Mouse (Mus musculus): ENCODE data around the gene Cacna1c. TPM values are rescaled to one million over a fixed set of nuclear protein-coding genes. Genes with fewer than 3 reads are reported as not detected.
"Not testable (repeated sequence)": the region's sequence is repeated elsewhere in the genome, so short reads cannot be mapped to it uniquely, and the experiment has no call there.

Gene Cacna1c
- polyA plus RNA-seq, 1 experiment from 2014 or later = 2.1 TPM

DNA sequence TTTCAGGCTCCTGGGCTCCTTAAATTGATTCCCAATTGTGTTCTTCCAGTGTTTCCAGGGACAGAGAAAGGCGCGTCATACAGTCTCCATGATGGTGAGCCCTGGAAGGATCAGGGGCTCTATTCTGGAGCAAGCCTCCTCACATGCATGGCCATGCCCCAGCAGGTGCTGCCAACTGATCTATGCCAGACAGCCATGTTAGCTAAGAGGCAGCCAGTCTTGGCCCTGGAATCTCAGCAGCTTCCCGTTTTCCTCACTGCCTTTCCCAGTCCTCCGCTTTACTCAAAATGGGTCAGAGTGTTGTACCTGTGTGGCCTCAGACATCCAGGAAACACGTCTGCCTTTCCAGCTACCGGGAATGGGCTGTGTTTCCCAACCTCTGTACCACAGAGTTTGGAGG, 29.5 kb upstream of the Cacna1c start:
- no peaks in the 10 kb centered on the region for H3K27me3 ChIP-seq
- POLR2A ChIA-PET = interaction anchor here (0.8 kb wide), 1 partner anchor 150 kb away, joined by 3 read pairs; no protein-coding TSS in a partner anchor
- CTCF ChIA-PET = interaction anchor here (1.4 to 2.7 kb wide), 3 partner anchors 111 to 218 kb away, joined by 3 to 13 read pairs (median 3); no protein-coding TSS in a partner anchor
- in situ Hi-C loops (cut with MboI; ENCODE audit: low pct_unique_long_range_greater_than_20kb) = no loop called here
- ATAC-seq = no peak
- no peak for DNase-seq (ENCODE audit: low read depth, low spot score)
- no peak for TF ChIP-seq CTCF (IDR thresholded peaks at IDR 0.05)

DNA sequence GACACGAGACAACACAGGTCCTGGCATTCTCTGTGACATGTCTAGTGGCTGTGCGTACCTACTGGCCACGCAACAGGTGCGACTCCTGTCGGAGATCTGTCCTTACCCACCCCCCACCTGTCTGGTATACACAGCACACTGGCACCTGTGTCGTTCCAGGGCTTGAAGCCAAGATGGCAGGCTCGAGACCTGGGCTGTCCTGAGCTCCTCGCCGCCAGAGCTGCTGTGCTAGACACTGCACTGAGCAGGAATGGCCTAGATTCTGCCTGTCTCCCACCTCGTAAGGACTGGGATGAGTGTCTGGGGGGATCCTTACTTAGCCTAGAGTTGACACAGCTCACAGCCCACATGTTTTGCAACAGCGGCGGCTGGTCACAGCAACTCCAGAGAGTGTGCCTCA, 29.0 kb upstream of the Cacna1c start:
- DNase-seq (ENCODE audit: low read depth, low spot score) (no peak), ATAC-seq (no peak)
- POLR2A ChIA-PET = no interaction called here
- in situ Hi-C loops (cut with MboI; ENCODE audit: low pct_unique_long_range_greater_than_20kb) = no loop called here
- H3K27me3 ChIP-seq = no peaks in the 10 kb centered on the region
- CTCF ChIA-PET = interaction anchor here (1.4 to 2.7 kb wide), 3 partner anchors 112 to 219 kb away, joined by 3 to 13 read pairs (median 3); no protein-coding TSS in a partner anchor
- TF ChIP-seq CTCF (IDR thresholded peaks at IDR 0.05) = no peak

- no peak for TF ChIP-seq CTCF (IDR thresholded peaks at IDR 0.05)
- no peaks in the 10 kb centered on the region for H3K27me3 ChIP-seq
- ChIA-PET POLR2A (no interaction called here), CTCF (interaction anchor here (1.4 to 2.7 kb wide), 3 partner anchors 112 to 219 kb away, joined by 3 to 13 read pairs (median 3); no protein-coding TSS in a partner anchor)
- in situ Hi-C loops (cut with MboI; ENCODE audit: low pct_unique_long_range_greater_than_20kb) = loop anchor here (5.0 kb wide), 2 partner anchors 123 to 208 kb away; no protein-coding TSS in a partner anchor
- DNase-seq (ENCODE audit: low read depth, low spot score) (no peak), ATAC-seq (peak; percentile 7)
Observed at GRCm38 (mm10) chr6:119224451-119225195, 28.4 kb upstream of the Cacna1c start.

GRCm38 (mm10) chr6:119220297-119220696, 24.1 kb upstream of the Cacna1c start:
- ATAC-seq = no peak
- TF ChIP-seq CTCF (IDR thresholded peaks at IDR 0.05) = no peak
- POLR2A ChIA-PET = interaction anchor here (1.1 to 1.4 kb wide), 2 partner anchors 130 to 210 kb away, joined by 3 to 4 read pairs; no protein-coding TSS in a partner anchor

DNA sequence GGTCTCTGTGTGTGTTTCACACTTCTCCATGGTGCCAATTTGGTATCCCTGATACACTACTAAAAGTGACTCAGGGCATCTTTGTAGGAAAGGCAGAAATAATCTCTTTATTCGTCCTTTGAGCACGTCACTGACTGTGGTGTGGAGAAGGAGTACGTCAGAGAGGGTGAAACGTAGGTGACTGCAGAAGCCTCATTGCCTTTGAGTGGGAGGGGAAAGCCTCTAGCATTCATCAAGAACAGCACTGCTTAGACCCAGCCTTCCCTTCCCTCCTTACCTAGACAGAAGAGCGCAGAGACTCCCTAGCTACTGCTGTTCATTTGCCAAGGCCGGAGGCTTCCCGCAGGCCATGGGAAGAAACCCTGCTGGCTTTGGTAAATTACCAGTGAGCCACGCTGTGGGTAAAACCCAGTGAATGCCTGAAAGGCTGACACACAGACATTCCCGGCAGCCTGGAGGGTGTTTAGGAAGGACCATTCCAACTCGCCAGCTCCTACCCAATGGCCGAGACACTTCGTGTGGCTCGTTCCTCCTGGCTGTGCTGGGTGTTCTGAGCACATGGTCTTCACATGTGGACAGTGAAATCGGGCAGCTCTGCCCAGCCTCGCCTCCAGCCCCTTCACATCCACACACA, 23.1 kb upstream of the Cacna1c start:
- in situ Hi-C loops (cut with MboI; ENCODE audit: low pct_unique_long_range_greater_than_20kb) = no loop called here
- ATAC-seq = no peak

More at GRCm38 (mm10) chr6:119220297-119220696, 24.1 kb upstream of the Cacna1c start:
- DNase-seq (ENCODE audit: low read depth, low spot score) = no peak
- CTCF ChIA-PET = interaction anchor here (0.5 to 3.6 kb wide), 17 partner anchors 45 to 225 kb away, joined by 3 to 40 read pairs (median 4); partner anchors contain the start of genes Dcp1b and Lrtm2
- no peaks in the 10 kb centered on the region for H3K27me3 ChIP-seq
- in situ Hi-C loops (cut with MboI; ENCODE audit: low pct_unique_long_range_greater_than_20kb) = loop anchor here (5.0 kb wide), 2 partner anchors 127 to 212 kb away; no protein-coding TSS in a partner anchor

DNA sequence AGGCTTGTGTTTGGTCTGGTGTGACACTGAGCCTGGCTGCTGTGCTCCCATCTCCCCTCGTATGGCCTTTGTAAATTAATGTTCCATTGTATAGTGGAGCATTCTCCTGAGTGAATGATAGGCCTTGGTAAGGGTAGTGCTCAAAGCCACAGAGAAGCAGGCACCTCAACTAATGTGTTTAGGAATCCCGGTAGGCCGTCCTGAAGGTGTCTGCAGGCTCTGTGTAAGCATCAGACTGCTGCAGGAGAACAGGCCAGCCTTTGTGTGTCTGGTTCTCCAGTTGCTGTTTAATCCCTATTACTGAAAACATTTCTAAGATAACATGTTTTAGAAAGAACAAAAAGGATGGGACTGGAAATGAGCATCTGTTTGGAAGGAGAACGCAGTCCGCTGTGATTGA, 22.4 kb upstream of the Cacna1c start:
- ATAC-seq = no peak
- TF ChIP-seq CTCF (IDR thresholded peaks at IDR 0.05) = no peak

More for the DNA sequence above, 23.1 kb upstream of the Cacna1c start:
- H3K27me3 ChIP-seq = no peaks in the 10 kb centered on the region
- no peak for DNase-seq (ENCODE audit: low read depth, low spot score)
- ChIA-PET POLR2A (no interaction called here), CTCF (interaction anchor here (0.8 to 3.6 kb wide), 12 partner anchors 44 to 226 kb away, joined by 3 to 40 read pairs (median 6); partner anchors contain the start of genes Dcp1b and Lrtm2)
- TF ChIP-seq CTCF (IDR thresholded peaks at IDR 0.05) = no peak

DNA sequence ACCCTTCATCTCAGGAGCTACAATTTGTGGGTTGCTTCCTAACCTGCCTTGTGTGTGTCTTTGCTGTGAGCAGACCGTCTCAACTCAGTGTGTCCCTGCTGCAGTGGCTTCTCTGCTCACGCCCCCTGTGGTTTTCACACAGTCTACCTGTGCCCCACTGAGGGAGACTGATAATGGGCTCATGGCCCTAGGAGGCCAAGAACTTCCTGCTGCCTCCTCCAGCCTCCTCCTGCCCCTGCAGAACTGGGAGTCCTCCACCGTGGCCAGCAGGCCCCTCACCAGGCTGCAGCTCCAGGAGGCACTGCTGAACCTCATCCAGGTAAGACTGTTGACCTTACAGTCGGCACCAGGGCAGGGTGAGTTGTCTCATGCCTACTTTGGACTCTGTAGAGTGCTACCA, 21.4 kb upstream of the Cacna1c start:
- CTCF ChIA-PET = interaction anchor here (1.0 kb wide), 1 partner anchor 130 kb away, joined by 3 read pairs; no protein-coding TSS in a partner anchor
- no peak for TF ChIP-seq CTCF (IDR thresholded peaks at IDR 0.05)
- in situ Hi-C loops (cut with MboI; ENCODE audit: low pct_unique_long_range_greater_than_20kb) = no loop called here
- ATAC-seq (no peak), DNase-seq (ENCODE audit: low read depth, low spot score) (no peak)
- no peaks in the 10 kb centered on the region for H3K27me3 ChIP-seq
- POLR2A ChIA-PET = no interaction called here

More for the DNA sequence above, 22.4 kb upstream of the Cacna1c start:
- DNase-seq (ENCODE audit: low read depth, low spot score) = no peak
- POLR2A ChIA-PET = no interaction called here
- in situ Hi-C loops (cut with MboI; ENCODE audit: low pct_unique_long_range_greater_than_20kb) = no loop called here
- CTCF ChIA-PET = interaction anchor here (1.1 to 2.8 kb wide), 3 partner anchors 122 to 212 kb away, joined by 3 to 12 read pairs (median 8); no protein-coding TSS in a partner anchor
- H3K27me3 ChIP-seq = no peaks in the 10 kb centered on the region

DNA sequence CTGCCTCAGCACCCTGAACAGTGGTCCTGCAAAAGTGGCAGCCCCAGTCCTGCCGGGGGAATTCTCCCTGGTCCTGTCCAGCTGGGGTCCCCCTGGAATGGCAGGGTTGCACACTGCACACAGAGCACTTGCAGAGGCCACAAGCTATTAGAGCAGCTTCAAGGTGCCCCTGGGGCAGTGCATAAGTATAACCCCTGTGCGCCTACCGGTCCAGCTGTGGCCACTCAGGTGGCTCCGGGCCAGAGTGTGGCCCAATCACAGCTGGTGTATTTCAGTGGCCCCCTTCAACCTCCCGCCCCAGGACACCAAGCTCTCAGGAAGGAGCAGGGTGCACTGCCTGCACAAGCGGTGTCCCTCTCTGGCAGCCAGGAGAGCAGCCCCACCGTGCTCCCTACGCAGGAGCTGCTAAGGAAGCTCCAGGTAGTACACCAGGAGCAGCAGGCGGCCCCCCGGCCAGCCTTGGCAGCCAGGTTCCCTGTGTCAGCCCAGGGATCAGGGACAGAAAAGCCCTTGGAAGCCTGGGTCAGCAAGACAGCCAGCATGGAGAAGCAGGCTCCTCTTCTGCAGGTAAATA, 18.9 kb upstream of the Cacna1c start:
- ChIA-PET POLR2A (no interaction called here), CTCF (interaction anchor here (1.5 kb wide), 1 partner anchor 133 kb away, joined by 5 read pairs; no protein-coding TSS in a partner anchor)
- TF ChIP-seq CTCF (IDR thresholded peaks at IDR 0.05) = no peak
- in situ Hi-C loops (cut with MboI; ENCODE audit: low pct_unique_long_range_greater_than_20kb) = no loop called here
- DNase-seq (ENCODE audit: low read depth, low spot score) (no peak), ATAC-seq (no peak)
- no peaks in the 10 kb centered on the region for H3K27me3 ChIP-seq

DNA sequence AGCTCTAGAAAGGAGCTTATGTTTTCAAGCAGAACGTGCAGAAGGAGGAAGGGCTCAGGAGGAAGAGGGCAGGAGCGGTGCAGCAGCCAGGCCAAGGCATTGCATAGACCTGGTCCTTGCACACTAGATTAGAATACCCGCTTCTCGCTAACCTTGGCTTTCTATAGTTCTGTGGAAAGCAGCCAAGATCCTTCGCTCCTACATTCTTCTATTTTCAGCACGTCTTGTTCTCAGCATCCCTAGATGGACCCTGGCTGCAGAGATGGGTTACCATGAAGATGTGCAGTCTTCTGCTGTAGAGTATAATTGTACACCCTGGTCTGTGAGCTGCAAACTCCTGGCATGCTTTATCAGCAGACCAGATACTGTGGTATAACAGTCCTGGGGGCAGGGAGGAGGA, 18.0 kb upstream of the Cacna1c start:
- ChIA-PET CTCF (no interaction called here), POLR2A (no interaction called here)
- in situ Hi-C loops (cut with MboI; ENCODE audit: low pct_unique_long_range_greater_than_20kb) = no loop called here
- DNase-seq (ENCODE audit: low read depth, low spot score) (no peak), ATAC-seq (no peak)
- no peak for TF ChIP-seq CTCF (IDR thresholded peaks at IDR 0.05)
- no peaks in the 10 kb centered on the region for H3K27me3 ChIP-seq

DNA sequence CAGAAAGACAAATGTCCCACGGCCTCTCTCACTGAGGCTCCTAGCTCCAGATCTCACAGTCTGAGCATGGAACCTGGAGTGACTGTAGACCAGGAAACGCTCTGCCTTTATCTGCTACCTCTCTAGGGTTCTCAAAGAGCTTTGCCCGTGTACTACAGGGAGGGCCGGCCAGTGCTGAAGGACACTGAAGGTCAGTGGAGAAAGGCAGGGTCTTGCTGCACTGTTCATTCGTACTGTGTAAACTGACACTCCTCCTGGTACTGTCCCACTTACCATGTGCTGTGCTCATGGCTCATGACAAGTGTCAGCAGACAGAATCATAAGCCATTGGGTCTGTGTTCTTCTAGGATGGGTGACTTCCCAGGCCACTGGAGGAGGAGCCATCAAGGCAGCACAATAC, 17.2 kb upstream of the Cacna1c start:
- no peak for TF ChIP-seq CTCF (IDR thresholded peaks at IDR 0.05)
- ChIA-PET CTCF (no interaction called here), POLR2A (no interaction called here)
- no peaks in the 10 kb centered on the region for H3K27me3 ChIP-seq
- ATAC-seq = no peak
- in situ Hi-C loops (cut with MboI; ENCODE audit: low pct_unique_long_range_greater_than_20kb) = no loop called here
- no peak for DNase-seq (ENCODE audit: low read depth, low spot score)

DNA sequence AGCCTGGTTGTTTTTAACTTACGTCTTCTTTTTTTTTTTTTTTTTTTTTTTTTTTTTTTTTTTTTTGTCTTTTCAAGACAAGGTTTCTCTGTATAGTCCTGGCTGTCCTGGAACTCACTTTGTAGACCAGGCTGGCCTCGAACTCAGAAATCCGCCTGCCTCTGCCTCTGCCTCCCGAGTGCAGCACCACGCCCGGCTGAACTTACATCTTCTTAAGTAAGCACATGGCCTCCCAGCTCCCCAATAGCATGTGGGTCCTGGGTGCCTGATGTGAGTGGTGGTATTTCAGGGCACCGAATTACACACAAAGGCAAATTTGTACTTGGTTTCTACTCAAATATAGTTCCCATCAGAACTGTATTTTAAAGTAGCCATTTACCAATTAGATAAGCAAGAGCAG, 9.8 kb upstream of the Cacna1c start:
- H3K27me3 ChIP-seq; CTCF ChIA-PET; ATAC-seq; POLR2A ChIA-PET; DNase-seq (ENCODE audit: low read depth, low spot score); in situ Hi-C loops (cut with MboI; ENCODE audit: low pct_unique_long_range_greater_than_20kb): not testable (repeated sequence)

Measured in Patski (cell line).